8 mouse cellular contexts compared by ENCODE assay signal in genomic region chr12:83133827-83134226, GRCm38 (mm10).
DNase-seq lines count a peak whose midpoint lies in the region; ATAC-seq and TF ChIP-seq lines count a peak whose summit lies in the region.

No protein-coding gene starts in this region.

- no peak overlapping the region for H3K9ac ChIP-seq in forebrain, postnatal 0 days
- no peak overlapping the region for H3K9ac ChIP-seq in forebrain, embryonic 13.5 days

- ATAC-seq in forebrain, postnatal 0 days, result peak; percentile 60
- no peak for ATAC-seq in forebrain, embryonic 13.5 days
- ATAC-seq in granulocyte monocyte progenitor cell, adult 5-6 weeks (replicated peaks; ENCODE audit: poor library complexity, severe bottlenecking), result no peak
- ATAC-seq in erythroblast, adult 5-6 weeks (replicated peaks; ENCODE audit: low FRiP score, poor library complexity, severe bottlenecking), result no peak

- H3K4me3 ChIP-seq in forebrain, postnatal 0 days (ENCODE audit: low read depth, low read length), result no peak overlapping the region
- H3K4me3 ChIP-seq in forebrain, embryonic 13.5 days, result no peak overlapping the region

- H3K27me3 ChIP-seq in forebrain, postnatal 0 days (ENCODE audit: insufficient read depth, low read length), result no peaks in the 10 kb centered on the region
- H3K27me3 ChIP-seq in forebrain, embryonic 13.5 days, result no peaks in the 10 kb centered on the region

- DNase-seq in forebrain, postnatal 0 days, result peak; percentile 75
- DNase-seq in adrenal gland, postnatal 10 days, result peak; percentile 79
- DNase-seq in gastrocnemius, postnatal 10 days, result peak; percentile 57
- peak; percentile 28 to 44 for DNase-seq in kidney, postnatal 36 days
- peak; percentile 83 to 87 for DNase-seq in right cerebral cortex, postnatal 10 days (ENCODE audit: low spot score in 2 of 2)

- no peak for TF ChIP-seq CTCF in forebrain, postnatal 0 days (IDR thresholded peaks at IDR 0.05; ENCODE audit: low read depth)

- H3K4me1 ChIP-seq in forebrain, postnatal 0 days (ENCODE audit: insufficient read depth), result no peaks in the 10 kb centered on the region
- no peaks in the 10 kb centered on the region for H3K4me1 ChIP-seq in forebrain, embryonic 13.5 days

- WGBS in forebrain, postnatal 0 days, result 54% methylated on average over 6 of the region's 6 CpGs
- WGBS in forebrain, embryonic 13.5 days, result 77% methylated on average over 6 of the region's 6 CpGs

- H3K27ac ChIP-seq in forebrain, postnatal 0 days (ENCODE audit: low read depth, low read length), result no peak overlapping the region
- H3K27ac ChIP-seq in forebrain, embryonic 13.5 days, result no peak overlapping the region

- H3K4me2 ChIP-seq in forebrain, postnatal 0 days (ENCODE audit: low read depth), result no peak overlapping the region
- H3K4me2 ChIP-seq in forebrain, embryonic 13.5 days, result no peak overlapping the region

- no peaks in the 10 kb centered on the region for H3K9me3 ChIP-seq in forebrain, postnatal 0 days (ENCODE audit: low read length)
- H3K9me3 ChIP-seq in forebrain, embryonic 13.5 days (replicated peaks), result no peaks in the 10 kb centered on the region

- H3K36me3 ChIP-seq in forebrain, postnatal 0 days (ENCODE audit: insufficient read depth), result no peaks in the 10 kb centered on the region
- H3K36me3 ChIP-seq in forebrain, embryonic 13.5 days (ENCODE audit: poor library complexity, severe bottlenecking), result no peaks in the 10 kb centered on the region
